Mouse (Mus musculus) stomach, embryonic 15.5 days (tissue): ENCODE measurements around the gene Omt2b. TPM values are rescaled to one million over a fixed set of nuclear protein-coding genes. Genes with fewer than 3 reads are reported as not detected.
"Not testable (repeated sequence)": the region's sequence is repeated elsewhere in the genome, so short reads cannot be mapped to it uniquely, and the experiment has no call there.

Source experiments
- ATAC-seq: fragments of 200-750 bp; cut with Nextera tagmentation; 2 replicates; pipeline ENCODE4 v1.8.0; 2017; ENCODE audit warnings: low read depth, moderate number of reproducible peaks, moderate TSS enrichment; ENCODE audit not compliant: insufficient read depth, low FRiP score
- H3K27ac ChIP-seq: fragments of 300-500 bp; sonication (generic); 2 replicates; pipeline ENCODE4 v1.5.1; 2015; ENCODE audit warnings: mild to moderate bottlenecking, inconsistent platforms
- H3K27me3 ChIP-seq: fragments of 300-500 bp; sonication (generic); replicated peaks from 2 replicates; pipeline ENCODE4 v1.6.1; 2015; ENCODE audit warnings: inconsistent platforms
- H3K36me3 ChIP-seq: fragments of 300-500 bp; sonication (generic); 2 replicates; pipeline ENCODE4 v1.6.1; 2015; ENCODE audit warnings: inconsistent platforms
- H3K4me1 ChIP-seq: fragments of 300-500 bp; sonication (generic); 2 replicates; pipeline ENCODE4 v1.6.1; 2015; ENCODE audit warnings: inconsistent platforms
- H3K4me2 ChIP-seq: fragments of 300-500 bp; sonication (generic); 2 replicates; pipeline ENCODE4 v1.6.1; 2015; ENCODE audit warnings: mild to moderate bottlenecking, inconsistent platforms
- H3K4me3 ChIP-seq: fragments of 300-500 bp; sonication (generic); replicated peaks from 2 replicates; pipeline ENCODE4 v1.5.1; 2015; ENCODE audit warnings: inconsistent platforms
- H3K9ac ChIP-seq: fragments of 300-500 bp; sonication (generic); 2 replicates; pipeline ENCODE4 v1.6.1; 2015; ENCODE audit warnings: inconsistent platforms
- H3K9me3 ChIP-seq: fragments of 300-500 bp; sonication (generic); 2 replicates; pipeline ENCODE4 v1.6.1; 2016; ENCODE audit warnings: inconsistent platforms
- WGBS: fragments of 180-500 bp; shearing (Covaris S2); methylation state at CpG from one replicate; pipeline ENCODE4 v1.1.7; 2015; 5-methylcytosine and 5-hydroxymethylcytosine counted together
- polyA plus RNA-seq: library from polyadenylated mRNA; unstranded; fragments of >200 nt; fragmentation: Nextera tagmentation; extraction: Ambion mirVana; gene quantifications from 2 replicates; pipeline ENCODE4 v1.2.1, GENCODE M21; 2015

Omt2b gene
- polyA plus RNA-seq, 1 experiment from 2014 or later, result not detected

- not testable (repeated sequence) for H3K4me3 ChIP-seq, H3K27ac ChIP-seq, ATAC-seq, H3K36me3 ChIP-seq, H3K9me3 ChIP-seq, H3K9ac ChIP-seq, H3K27me3 ChIP-seq, H3K4me1 ChIP-seq, H3K4me2 ChIP-seq
Observed at GRCm38 (mm10) chr9:78337050-78337449, 9.7 kb downstream of the Omt2b start.

DNA sequence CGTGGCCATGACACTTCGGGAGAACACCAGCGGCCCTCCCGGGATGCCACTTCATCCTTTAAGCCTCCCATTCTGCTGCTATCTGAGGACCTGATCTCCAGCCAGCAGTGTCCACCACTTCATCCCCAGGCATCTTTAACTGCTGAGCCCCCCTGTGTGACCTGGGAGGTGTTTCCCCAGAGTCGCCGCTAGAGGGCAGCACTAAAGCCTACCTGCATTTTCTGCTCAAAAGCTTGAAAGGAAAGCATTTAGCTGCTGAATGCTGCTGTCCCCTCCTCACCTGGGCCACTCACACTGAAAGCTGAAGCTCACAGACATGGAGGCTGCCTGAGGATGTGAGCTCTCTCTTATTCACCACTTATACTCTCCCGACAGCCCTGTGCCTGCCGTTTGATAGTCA is 12.9 kb downstream of the Omt2b start:
- not testable (repeated sequence) for H3K27ac ChIP-seq, H3K36me3 ChIP-seq, H3K4me2 ChIP-seq, H3K27me3 ChIP-seq, H3K9me3 ChIP-seq, H3K4me3 ChIP-seq, H3K4me1 ChIP-seq, H3K9ac ChIP-seq, ATAC-seq
- WGBS, result 14% methylated on average over 8 of the region's 8 CpGs

GRCm38 (mm10) chr9:78342494-78342893 is 15.1 kb downstream of the Omt2b start:
- H3K4me3 ChIP-seq, H3K27ac ChIP-seq, H3K27me3 ChIP-seq, H3K9me3 ChIP-seq, H3K4me2 ChIP-seq, H3K36me3 ChIP-seq, H3K4me1 ChIP-seq, H3K9ac ChIP-seq, ATAC-seq: not testable (repeated sequence)
- WGBS, result 81% methylated on average over 4 of the region's 4 CpGs

- not testable (repeated sequence) for H3K27ac ChIP-seq, H3K36me3 ChIP-seq, H3K9me3 ChIP-seq, H3K27me3 ChIP-seq, H3K9ac ChIP-seq, H3K4me2 ChIP-seq, H3K4me3 ChIP-seq, ATAC-seq, H3K4me1 ChIP-seq
- 84% methylated on average over 9 of the region's 9 CpGs for WGBS
Observed at GRCm38 (mm10) chr9:78343055-78343454, 15.7 kb downstream of the Omt2b start.

DNA sequence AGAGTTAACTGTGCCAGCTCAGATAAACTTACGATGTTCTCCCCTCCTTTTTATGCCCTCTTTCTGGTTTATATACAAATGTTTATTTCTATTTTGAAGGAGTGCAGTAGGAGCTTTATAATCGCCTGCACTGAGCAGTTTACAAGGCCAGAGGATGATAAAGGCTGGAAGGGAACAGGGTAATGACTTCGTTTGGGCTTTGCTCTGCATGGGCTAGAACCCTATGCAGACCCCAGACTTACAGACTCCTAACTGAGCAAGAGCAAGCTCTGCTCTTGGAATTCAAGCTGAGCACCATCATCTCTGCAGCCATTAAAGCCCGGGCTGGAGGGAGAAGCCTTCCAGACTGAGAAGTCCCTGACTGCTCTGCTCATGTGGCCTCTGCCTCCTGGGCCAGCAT is 17.8 kb downstream of the Omt2b start:
- H3K4me3 ChIP-seq, H3K9me3 ChIP-seq, H3K9ac ChIP-seq, ATAC-seq, H3K4me1 ChIP-seq, H3K36me3 ChIP-seq, H3K27ac ChIP-seq, H3K27me3 ChIP-seq, H3K4me2 ChIP-seq: not testable (repeated sequence)
- WGBS, result 51% methylated on average over 4 of the region's 4 CpGs

DNA sequence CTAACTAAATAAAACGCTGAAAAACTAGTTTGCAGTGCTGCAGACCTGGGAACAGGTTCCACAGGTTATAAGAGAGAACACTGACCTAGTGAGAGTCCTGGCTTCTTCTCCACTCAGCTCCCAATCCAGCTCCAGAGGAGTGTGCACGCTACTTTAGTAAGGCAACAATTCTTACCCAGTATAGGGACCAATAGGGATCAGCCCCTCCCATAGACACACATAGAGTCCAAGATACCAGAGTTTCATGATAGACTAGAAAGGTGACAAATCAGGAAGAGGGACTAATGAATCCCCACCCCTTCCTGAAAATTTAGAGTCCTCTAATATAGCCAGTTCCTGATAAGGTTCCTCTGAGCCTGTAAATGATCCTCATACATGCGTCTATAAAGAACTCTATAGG is 19.6 kb downstream of the Omt2b start:
- H3K27ac ChIP-seq, result no peak overlapping the region
- WGBS, result 41% methylated on average over 3 of the region's 3 CpGs
- no peaks in the 10 kb centered on the region for H3K27me3 ChIP-seq

DNA sequence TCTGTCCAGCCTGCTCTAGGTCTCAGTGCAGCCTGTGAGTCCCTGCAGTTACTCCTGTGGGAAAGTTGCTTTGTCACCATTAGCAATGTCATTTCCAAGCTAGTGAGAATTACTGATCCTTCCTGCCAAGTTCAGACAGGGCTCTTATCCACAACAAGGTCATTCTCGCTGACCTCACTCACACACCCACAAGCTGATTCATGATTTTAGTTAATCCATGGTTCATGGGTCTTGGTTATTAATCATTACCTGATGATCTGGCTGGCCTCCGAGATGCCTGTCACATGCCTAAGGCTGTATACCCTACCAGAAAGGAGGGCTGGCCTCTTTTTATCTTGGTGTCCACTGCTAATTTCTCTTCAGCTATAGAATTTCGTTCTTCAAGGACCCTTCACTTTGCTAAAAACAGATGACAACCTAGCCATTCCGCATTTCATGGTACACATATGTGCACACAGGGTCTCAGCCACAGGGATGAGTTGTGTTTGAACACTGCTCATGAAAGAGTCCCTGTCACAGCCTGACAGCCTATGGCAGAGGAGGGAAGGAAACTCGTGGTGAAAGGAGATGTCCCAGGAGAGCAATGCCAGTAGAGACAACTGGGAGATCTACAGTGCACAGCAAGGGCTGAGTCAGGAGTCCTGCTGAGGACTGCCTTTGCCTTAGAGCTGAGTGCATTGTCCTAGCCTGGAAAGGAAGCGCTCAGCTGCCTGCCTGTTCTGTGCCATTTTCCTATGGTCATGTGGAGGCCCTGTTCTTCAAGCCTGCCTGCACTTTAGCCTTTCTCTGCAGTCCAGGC is 21.0 kb downstream of the Omt2b start:
- not testable (repeated sequence) for ATAC-seq, H3K4me2 ChIP-seq, H3K36me3 ChIP-seq, H3K9ac ChIP-seq, H3K27me3 ChIP-seq, H3K9me3 ChIP-seq, H3K27ac ChIP-seq, H3K4me3 ChIP-seq, H3K4me1 ChIP-seq
- WGBS, result 51% methylated on average over 6 of the region's 6 CpGs

More for the DNA sequence above, 19.6 kb downstream of the Omt2b start:
- Histone ChIP-seq H3K36me3 (no peaks in the 10 kb centered on the region), H3K4me2 (no peak overlapping the region), H3K9me3 (no peaks in the 10 kb centered on the region), H3K9ac (no peak overlapping the region), H3K4me1 (no peaks in the 10 kb centered on the region), H3K4me3 (no peak overlapping the region)
- ATAC-seq, result peak; percentile 76

DNA sequence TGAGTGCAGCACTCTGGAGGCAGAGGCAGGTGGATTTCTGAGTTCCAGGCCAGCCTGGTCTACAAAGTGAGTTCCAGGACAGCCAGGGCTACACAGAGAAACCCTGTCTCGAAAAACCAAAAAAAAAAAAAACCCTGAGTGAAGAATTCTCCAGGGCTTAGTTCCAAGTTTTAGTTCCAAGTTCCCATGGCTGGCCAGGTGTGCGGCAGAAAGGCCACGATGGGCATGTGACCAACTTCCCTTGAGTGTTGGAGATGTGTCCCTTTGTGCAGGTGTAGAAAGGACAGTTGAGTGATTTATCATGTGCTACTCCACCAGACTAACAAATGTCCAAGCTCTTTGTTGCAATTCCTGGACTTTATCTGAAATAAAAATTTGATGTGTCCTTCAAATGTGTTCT is 21.8 kb downstream of the Omt2b start:
- not testable (repeated sequence) for H3K9ac ChIP-seq, H3K4me2 ChIP-seq, H3K36me3 ChIP-seq, H3K9me3 ChIP-seq, ATAC-seq, H3K27me3 ChIP-seq, H3K27ac ChIP-seq, H3K4me3 ChIP-seq, H3K4me1 ChIP-seq
- WGBS, result 75% methylated on average over 3 of the region's 3 CpGs

- H3K27ac ChIP-seq, H3K4me2 ChIP-seq, H3K4me1 ChIP-seq, ATAC-seq, H3K36me3 ChIP-seq, H3K9ac ChIP-seq, H3K27me3 ChIP-seq, H3K4me3 ChIP-seq, H3K9me3 ChIP-seq: not testable (repeated sequence)
Observed at GRCm38 (mm10) chr9:78350007-78350406, 22.6 kb downstream of the Omt2b start.

- WGBS, result 77% methylated on average over 6 of the region's 6 CpGs
- H3K27ac ChIP-seq, result no peak overlapping the region
- no peaks in the 10 kb centered on the region for H3K36me3 ChIP-seq
- H3K9me3 ChIP-seq, result no peaks in the 10 kb centered on the region
- no peaks in the 10 kb centered on the region for H3K27me3 ChIP-seq
- H3K4me3 ChIP-seq, result no peak overlapping the region
- no peak for ATAC-seq
- no peak overlapping the region for H3K9ac ChIP-seq
- H3K4me2 ChIP-seq, result no peak overlapping the region
- no peaks in the 10 kb centered on the region for H3K4me1 ChIP-seq
Observed at GRCm38 (mm10) chr9:78351504-78352220, 24.3 kb downstream of the Omt2b start.

- H3K4me3 ChIP-seq, result no peak overlapping the region
- no peaks in the 10 kb centered on the region for H3K4me1 ChIP-seq
- no peak overlapping the region for H3K27ac ChIP-seq
- no peak for ATAC-seq
- no peaks in the 10 kb centered on the region for H3K36me3 ChIP-seq
- no peaks in the 10 kb centered on the region for H3K27me3 ChIP-seq
- 79% methylated on average over 11 of the region's 11 CpGs for WGBS
- H3K9me3 ChIP-seq, result no peaks in the 10 kb centered on the region
- H3K4me2 ChIP-seq, result no peak overlapping the region
- no peak overlapping the region for H3K9ac ChIP-seq
Observed at GRCm38 (mm10) chr9:78354665-78355578, 27.5 kb downstream of the Omt2b start.

GRCm38 (mm10) chr9:78355611-78356010 is 28.2 kb downstream of the Omt2b start, which contains the start of gene Gsta2:
Gene Gsta2 (minus strand): TSS chr9:78355788.
- 87% methylated on average over 8 of the region's 8 CpGs for WGBS
- no peaks in the 10 kb centered on the region for H3K9me3 ChIP-seq
- H3K36me3 ChIP-seq, result no peaks in the 10 kb centered on the region
- H3K4me3 ChIP-seq, result no peak within 1 kb of the TSS
- H3K27ac ChIP-seq, result no peak within 1 kb of the TSS
- H3K9ac ChIP-seq, result no peak within 1 kb of the TSS
- no peak for ATAC-seq
- H3K4me1 ChIP-seq, result no peaks in the 10 kb centered on the region
- H3K27me3 ChIP-seq, result no peaks in the 10 kb centered on the region
- H3K4me2 ChIP-seq, result no peak within 1 kb of the TSS
